Mouse (Mus musculus) thymus, postnatal 0 days (tissue): ENCODE measurements around the gene Sbk2. TPM values are rescaled to one million over a fixed set of nuclear protein-coding genes. Genes with fewer than 3 reads are reported as not detected.
"Not testable (repeated sequence)": the region's sequence is repeated elsewhere in the genome, so short reads cannot be mapped to it uniquely, and the experiment has no call there.

Experiments
- DNase-seq: peaks from one replicate; pipeline ENCODE4 v3.0.0-alpha.2; 2015; ENCODE audit warnings: low spot score
- polyA plus RNA-seq: library from polyadenylated mRNA; unstranded; fragments of >200 nt; fragmentation: Nextera tagmentation; extraction: Ambion mirVana; gene quantifications from 2 replicates; pipeline ENCODE4 v1.2.1, GENCODE M21; 2015

Sbk2 gene
- 0.09 and 0.21 TPM in 2 replicates for polyA plus RNA-seq

GRCm38 (mm10) chr7:4964272-4964671, at the start of gene Sbk2:
Sbk2 (minus strand) TSS chr7:4964406.
- DNase-seq = peak; percentile 87

DNA sequence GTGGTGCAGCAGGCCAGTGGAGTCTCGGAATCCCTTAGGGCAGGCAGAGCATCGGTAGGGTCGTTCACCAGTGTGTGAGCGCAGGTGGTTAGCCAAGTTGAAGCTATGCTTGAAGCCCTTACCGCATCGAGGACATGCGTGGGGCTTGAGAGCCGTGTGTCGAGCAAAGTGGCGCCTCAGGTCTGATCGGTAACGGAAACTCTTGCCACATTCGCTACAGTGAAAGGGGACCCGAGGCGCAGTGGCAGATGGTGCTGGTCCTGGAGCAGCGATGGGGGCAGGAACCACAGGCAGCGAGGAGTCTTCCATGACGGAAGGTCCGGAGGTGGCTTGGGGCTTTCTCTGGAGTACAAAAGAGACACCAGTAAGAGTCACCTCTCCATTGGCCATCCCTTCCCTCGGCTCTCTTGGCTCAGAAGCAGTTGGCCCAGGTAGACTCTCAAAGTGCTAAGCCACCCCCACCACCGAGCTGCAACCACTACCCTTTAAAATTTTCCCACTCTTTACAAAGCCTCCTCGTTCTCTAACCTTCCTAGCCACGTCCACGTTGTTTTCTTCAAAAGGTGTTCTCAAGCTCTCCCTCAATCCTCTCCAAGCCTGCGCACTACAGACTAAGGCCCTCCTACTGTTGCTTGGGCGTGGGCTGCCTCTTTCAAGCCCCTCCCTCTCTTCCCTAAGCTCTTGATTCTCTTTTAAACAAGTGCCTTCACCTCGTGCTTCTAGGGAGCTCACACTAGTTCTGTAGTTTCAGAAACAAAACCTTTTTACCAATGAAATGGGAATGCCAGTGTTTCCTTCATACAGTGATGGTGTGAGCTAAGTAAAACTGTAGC, 48.7 kb upstream of the Sbk2 start:
- no peak for DNase-seq

- no peak for DNase-seq
Observed at GRCm38 (mm10) chr7:5008229-5008628, 44.0 kb upstream of the Sbk2 start.

- DNase-seq = not testable (repeated sequence)
Observed at GRCm38 (mm10) chr7:5002876-5003275, 38.7 kb upstream of the Sbk2 start.

DNA sequence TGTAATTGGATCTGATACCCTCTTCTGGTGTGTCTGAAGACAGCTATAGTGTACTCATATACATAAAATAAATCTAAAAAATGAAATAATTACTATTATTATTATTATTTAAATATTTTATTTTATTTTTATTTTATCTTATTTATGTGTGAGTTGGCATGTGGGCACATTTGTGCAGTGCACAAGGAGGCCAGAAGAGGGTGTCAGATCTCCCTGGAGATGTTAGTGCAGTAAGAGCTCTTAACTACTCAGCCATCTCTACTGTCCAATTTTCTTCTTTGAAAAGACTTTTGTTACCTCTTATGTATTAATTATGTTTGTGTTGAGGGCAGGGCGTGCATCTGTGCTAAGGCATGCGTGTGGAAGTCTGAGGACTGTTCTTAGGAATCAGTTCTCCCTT, 35.7 kb upstream of the Sbk2 start:
- DNase-seq = peak; percentile 29

DNA sequence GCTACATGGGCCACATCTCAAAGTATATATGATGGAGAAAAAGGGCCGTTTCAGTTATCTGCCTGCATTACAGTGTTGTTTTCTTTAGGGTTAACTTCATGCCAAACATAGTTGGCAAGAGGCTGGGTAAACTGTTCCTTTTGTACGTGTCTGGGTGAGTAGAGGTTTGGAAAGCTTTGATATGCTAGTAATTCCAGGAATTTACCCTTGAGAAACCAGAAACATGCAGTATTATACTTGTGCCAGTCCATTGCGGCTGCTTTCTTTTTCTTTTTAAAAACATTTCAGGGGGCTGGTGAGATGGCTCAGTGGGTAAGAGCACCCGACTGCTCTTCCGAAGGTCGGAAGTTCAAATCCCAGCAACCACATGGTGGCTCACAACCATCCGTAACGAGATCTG, 32.7 kb upstream of the Sbk2 start:
- no peak for DNase-seq

- peak; percentile 84 for DNase-seq
Observed at GRCm38 (mm10) chr7:4996003-4996895, 32.0 kb upstream of the Sbk2 start, which contains the start of gene Zfp579. Zfp579 (minus strand) TSS chr7:4996158.

DNA sequence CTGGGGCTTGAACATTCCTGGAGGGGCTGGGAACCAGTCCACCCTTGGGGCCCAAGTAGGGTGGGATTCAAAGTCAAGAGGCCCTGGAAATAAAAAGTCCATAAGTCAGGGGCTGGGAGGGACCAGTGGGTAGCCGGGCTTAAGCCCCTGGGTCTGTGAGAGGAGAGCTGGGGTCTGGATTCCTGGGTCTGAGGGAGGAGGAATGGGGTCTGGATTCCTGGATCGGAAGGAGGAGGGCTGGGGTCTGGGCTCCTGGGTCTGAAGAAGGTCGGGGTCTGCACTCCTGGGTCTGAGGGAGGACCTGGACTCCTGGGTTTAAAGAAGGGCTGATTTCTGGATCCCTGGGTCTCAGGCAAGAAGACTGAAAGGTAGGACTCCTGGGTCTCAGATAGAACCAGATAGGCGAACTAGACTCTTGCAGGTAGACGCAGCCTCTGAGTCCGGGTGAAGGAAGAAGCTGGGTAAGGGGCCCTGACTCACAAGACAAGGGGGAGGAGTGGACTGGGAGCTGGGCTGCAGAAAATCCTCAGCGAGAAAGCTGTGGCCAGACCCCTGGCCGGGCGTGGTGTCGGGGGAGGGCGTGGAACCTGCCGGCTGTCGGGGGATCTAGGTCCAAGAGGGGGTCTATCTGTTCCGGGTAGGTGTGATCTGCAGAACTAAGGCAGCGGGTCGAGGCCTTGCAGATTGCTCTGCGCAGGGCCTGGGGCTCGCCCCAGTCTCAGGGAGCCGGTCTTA, 31.2 kb upstream of the Sbk2 start:
- no peak for DNase-seq

GRCm38 (mm10) chr7:4993999-4994788, 30.0 kb upstream of the Sbk2 start:
- no peak for DNase-seq

- no peak for DNase-seq
Observed at GRCm38 (mm10) chr7:4993347-4993998, 29.3 kb upstream of the Sbk2 start.

DNA sequence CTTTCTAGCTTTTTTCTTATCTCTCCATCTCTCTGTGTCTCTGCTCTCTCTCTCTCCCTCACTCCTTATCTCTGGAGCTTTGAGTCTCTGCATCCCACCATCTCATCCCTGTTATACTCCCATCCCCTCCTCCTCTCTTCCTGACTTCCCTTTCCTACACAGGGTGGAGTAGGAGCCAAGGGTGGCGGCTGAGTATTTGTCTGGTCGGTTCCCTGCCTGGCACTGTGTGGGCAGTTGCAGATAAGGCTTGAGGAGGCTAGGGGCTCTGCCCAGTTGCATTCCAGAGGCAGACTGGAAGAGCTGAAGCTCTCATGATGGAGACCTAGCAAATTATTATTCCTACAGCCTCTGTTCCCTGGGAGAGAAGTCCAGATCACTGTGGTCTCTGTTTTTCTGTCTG, 24.0 kb upstream of the Sbk2 start:
- DNase-seq = no peak

GRCm38 (mm10) chr7:4976832-4977231, 12.6 kb upstream of the Sbk2 start:
- no peak for DNase-seq

- no peak for DNase-seq
Observed at GRCm38 (mm10) chr7:4975455-4975854, 11.2 kb upstream of the Sbk2 start.

- DNase-seq = no peak
Observed at GRCm38 (mm10) chr7:4972321-4973047, 8.3 kb upstream of the Sbk2 start.

- DNase-seq = no peak
Observed at GRCm38 (mm10) chr7:4971710-4972109, 7.5 kb upstream of the Sbk2 start.

GRCm38 (mm10) chr7:4971068-4971467, 6.9 kb upstream of the Sbk2 start, which contains the start of gene Sbk3:
Sbk3 (minus strand) TSS chr7:4971168.
- no peak for DNase-seq

- DNase-seq = no peak
Observed at GRCm38 (mm10) chr7:4964988-4965387, 782 bp upstream of the Sbk2 start.

DNA sequence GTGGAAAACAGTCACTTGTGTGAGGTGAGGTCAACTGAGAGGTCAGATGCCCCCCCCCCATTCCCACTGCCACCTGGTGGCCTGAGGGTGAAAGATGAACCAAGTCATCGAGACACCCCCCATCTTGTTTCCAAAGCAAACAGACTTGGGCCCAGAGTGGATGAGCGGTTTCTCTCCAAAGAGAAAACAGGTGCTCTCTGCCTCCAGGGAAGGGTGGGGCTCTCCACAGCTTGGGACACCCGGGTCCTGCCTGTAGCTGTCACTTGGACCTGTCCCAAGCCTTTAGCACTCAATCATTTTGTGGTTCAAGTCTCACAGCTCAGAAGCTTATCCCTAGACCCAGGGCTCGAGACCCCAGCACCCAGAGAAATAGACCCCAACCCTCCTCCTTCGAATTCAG, 679 bp downstream of the Sbk2 start:
- DNase-seq = no peak

- no peak for DNase-seq
Observed at GRCm38 (mm10) chr7:4957361-4957760, 6.8 kb downstream of the Sbk2 start.
